Mouse (Mus musculus) kidney, adult 2 months (tissue): ENCODE results near the gene Dpm2. TPM values are rescaled to one million over a fixed set of nuclear protein-coding genes. Genes with fewer than 3 reads are reported as not detected.

Source experiments
- DNase-seq: peaks from one replicate; pipeline ENCODE4 v3.0.0; 2021
- H3K27ac ChIP-seq: fragments of 200-500 bp; 2 replicates; pipeline ENCODE4 v1.5.1; 2012; ENCODE audit warnings: low read depth, low read length, control low read depth, inconsistent platforms; ENCODE audit not compliant: insufficient read depth
- H3K27me3 ChIP-seq: fragments of 200-500 bp; replicated peaks from 2 replicates; pipeline ENCODE4 v1.6.1; 2012; ENCODE audit warnings: mild to moderate bottlenecking, moderate library complexity, low read length, inconsistent platforms; ENCODE audit not compliant: control insufficient read depth, insufficient read depth
- H3K36me3 ChIP-seq: fragments of 200-500 bp; 2 replicates; pipeline ENCODE4 v1.6.1; 2012; ENCODE audit warnings: mild to moderate bottlenecking, moderate library complexity, low read length, inconsistent platforms; ENCODE audit not compliant: control insufficient read depth, insufficient read depth
- H3K4me1 ChIP-seq: fragments of 200-500 bp; 2 replicates; pipeline ENCODE4 v1.6.1; 2011; ENCODE audit warnings: low read length; ENCODE audit not compliant: control insufficient read depth, insufficient read depth
- H3K4me3 ChIP-seq: fragments of 200-500 bp; 2 replicates; pipeline ENCODE4 v1.5.1; 2011; ENCODE audit warnings: mild to moderate bottlenecking, low read depth, low read length, control low read depth; ENCODE audit not compliant: insufficient read depth
- CTCF ChIP-seq: fragments of 200-500 bp; conservative IDR thresholded peaks from 2 replicates; pipeline ENCODE4 v1.5.1; 2011; ENCODE audit warnings: low read depth, mild to moderate bottlenecking, control low read depth, low read length, moderate library complexity, mixed read lengths; ENCODE audit not compliant: insufficient read depth, insufficient read length
- POLR2A ChIP-seq: fragments of 200-500 bp; IDR thresholded peaks from one replicate; pipeline ENCODE4 v1.6.1; 2011; ENCODE audit warnings: low read depth, low read length, control low read depth
- WGBS: fragments of 180-500 bp; shearing (Covaris S2); methylation state at CpG from one replicate; pipeline ENCODE4 v1.1.7; 2018; 5-methylcytosine and 5-hydroxymethylcytosine counted together
- polyA plus RNA-seq: library from polyadenylated mRNA; depleted of rRNA; stranded (reverse); fragments of >200 nt; gene quantifications from 2 replicates; pipeline ENCODE4 v1.2.3, GENCODE M21; 2012

Dpm2 gene
- polyA plus RNA-seq, 1 experiment: 138 TPM

- Histone ChIP-seq H3K36me3 (no peaks in the 10 kb centered on the region), H3K27me3 (no peaks in the 10 kb centered on the region), H3K4me1 (peaks cover 6% of the 10 kb centered on the region; the same call in 1 of the 2 replicates), H3K4me3 (no peak overlapping the region), H3K27ac (0 out of 2 replicates have a peak overlapping the region, but pooled peaks have one; percentile 21)
- TF ChIP-seq CTCF (no peak), POLR2A (no peak)
- 67% methylated on average over 7 of the region's 7 CpGs for WGBS
- no peak for DNase-seq
These were observed 14.6 kb upstream of the Dpm2 start for GRCm38 (mm10) chr2:32556019-32556418.

- no peak for TF ChIP-seq POLR2A
- no peak for TF ChIP-seq CTCF
- H3K27ac ChIP-seq: no peak overlapping the region
- DNase-seq: no peak
- H3K4me1 ChIP-seq: peaks cover 6% of the 10 kb centered on the region; the same call in 1 of the 2 replicates
- no peak overlapping the region for H3K4me3 ChIP-seq
- H3K27me3 ChIP-seq: no peaks in the 10 kb centered on the region
- no peaks in the 10 kb centered on the region for H3K36me3 ChIP-seq
- 72% methylated on average over 5 of the region's 5 CpGs for WGBS
These were observed 11.1 kb upstream of the Dpm2 start for GRCm38 (mm10) chr2:32559570-32559969.

- H3K4me3 ChIP-seq: no peak overlapping the region
- TF ChIP-seq CTCF: peak; percentile 92
- TF ChIP-seq POLR2A: no peak
- H3K4me1 ChIP-seq: peaks cover 3% of the 10 kb centered on the region; the same call in 1 of the 2 replicates
- no peaks in the 10 kb centered on the region for H3K27me3 ChIP-seq
- WGBS: 31% methylated on average over 4 of the region's 4 CpGs
- peak; percentile 80 for DNase-seq
- no peak overlapping the region for H3K27ac ChIP-seq
- peaks cover 3% of the 10 kb centered on the region; the same call in 1 of the 2 replicates for H3K36me3 ChIP-seq
These were observed 4.1 kb upstream of the Dpm2 start for GRCm38 (mm10) chr2:32566536-32567063.

GRCm38 (mm10) chr2:32568149-32568548 is 2.5 kb upstream of the Dpm2 start:
- no peaks in the 10 kb centered on the region for H3K27me3 ChIP-seq
- peak; percentile 36 for DNase-seq
- no peak for TF ChIP-seq CTCF
- no peak for TF ChIP-seq POLR2A

GRCm38 (mm10) chr2:32568941-32569340 is 1.7 kb upstream of the Dpm2 start:
- 82% methylated on average over 3 of the region's 3 CpGs for WGBS
- TF ChIP-seq POLR2A (no peak), CTCF (no peak)
- H3K27ac ChIP-seq: no peak overlapping the region
- H3K27me3 ChIP-seq: no peaks in the 10 kb centered on the region
- H3K4me1 ChIP-seq: peaks cover 3% of the 10 kb centered on the region; the same call in 1 of the 2 replicates
- no peak overlapping the region for H3K4me3 ChIP-seq
- H3K36me3 ChIP-seq: peaks cover 3% of the 10 kb centered on the region; the same call in 1 of the 2 replicates
- DNase-seq: no peak

More at GRCm38 (mm10) chr2:32568149-32568548, 2.5 kb upstream of the Dpm2 start:
- Histone ChIP-seq H3K4me3 (no peak overlapping the region), H3K4me1 (peaks cover 3% of the 10 kb centered on the region; the same call in 1 of the 2 replicates), H3K27ac (no peak overlapping the region), H3K36me3 (peaks cover 3% of the 10 kb centered on the region; the same call in 1 of the 2 replicates)
- 33% methylated on average over 5 of the region's 5 CpGs for WGBS

- TF ChIP-seq POLR2A (no peak), CTCF (no peak)
- 91% methylated on average over 11 of the region's 11 CpGs for WGBS
These were observed 1.5 kb downstream of the Dpm2 start for GRCm38 (mm10) chr2:32572196-32572595.

GRCm38 (mm10) chr2:32574497-32574896 is 3.8 kb downstream of the Dpm2 start, which contains the start of gene Pip5kl1:
TSS of gene Pip5kl1 (plus strand) at chr2:32574797.
- no peak for DNase-seq
- 78% methylated on average over 6 of the region's 6 CpGs for WGBS
- Histone ChIP-seq H3K27me3 (no peaks in the 10 kb centered on the region), H3K4me3 (no peak within 1 kb of the TSS), H3K4me1 (peaks cover 3% of the 10 kb centered on the region; the same call in 1 of the 2 replicates), H3K27ac (no peak within 1 kb of the TSS), H3K36me3 (no peaks in the 10 kb centered on the region)
- TF ChIP-seq CTCF: no peak
- TF ChIP-seq POLR2A: no peak

More at GRCm38 (mm10) chr2:32572196-32572595, 1.5 kb downstream of the Dpm2 start:
- Histone ChIP-seq H3K27ac (no peak overlapping the region), H3K4me3 (no peak overlapping the region), H3K4me1 (peaks cover 3% of the 10 kb centered on the region; the same call in 1 of the 2 replicates), H3K36me3 (peaks cover 3% of the 10 kb centered on the region; the same call in 1 of the 2 replicates), H3K27me3 (no peaks in the 10 kb centered on the region)
- no peak for DNase-seq
